Mouse (Mus musculus): Measurements from ENCODE around the gene Gm16430. TPM values are rescaled to one million over a fixed set of nuclear protein-coding genes. Genes with fewer than 3 reads are reported as not detected.
"Not testable (repeated sequence)": the region's sequence is repeated elsewhere in the genome, so short reads cannot be mapped to it uniquely, and the experiment has no call there.

Gm16430 gene
- polyA plus RNA-seq (2014; fragmentation: Nextera tagmentation; extraction: Ambion mirVana), result not detected in 2 replicates

DNA sequence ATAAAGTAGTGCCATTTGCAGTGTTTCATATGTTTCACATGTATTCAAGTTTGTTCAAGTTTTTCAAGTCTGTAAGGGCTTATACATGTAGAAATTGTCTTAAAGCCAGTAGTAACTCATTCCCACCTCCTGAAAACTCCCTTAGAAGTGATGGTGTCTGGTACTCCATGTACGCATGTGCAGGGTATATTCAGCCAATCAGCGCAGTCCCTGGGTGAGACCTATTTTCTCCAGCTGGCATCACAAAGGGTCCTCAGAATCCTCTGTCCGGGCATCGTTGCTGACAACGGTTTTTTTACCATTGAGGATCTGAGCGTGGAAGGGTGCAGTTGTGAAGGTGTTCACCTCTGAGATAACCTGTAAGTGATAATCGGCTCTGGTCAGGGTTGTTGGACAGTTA, at the start of gene Gm16430:
Gene Gm16430 (plus strand): TSS at position 301 of the 400 bp plus-strand sequence.
- not testable (repeated sequence) for H3K4me2 ChIP-seq; H3K4me1 ChIP-seq (ENCODE audit: control insufficient read depth, insufficient read depth, low read length); H3K9me3 ChIP-seq (ENCODE audit: control insufficient read depth, low read length); H3K27ac ChIP-seq (ENCODE audit: low read depth, low read length); H3K36me3 ChIP-seq (ENCODE audit: control insufficient read depth, insufficient read depth, low read length); H3K27me3 ChIP-seq (ENCODE audit: control insufficient read depth, insufficient read depth, low read length); H3K9ac ChIP-seq (ENCODE audit: low read length); H3K4me3 ChIP-seq (ENCODE audit: low read depth, low read length); ATAC-seq (ENCODE audit: low FRiP score); DNase-seq (ENCODE audit: low spot score, missing footprints)
- WGBS, result no CpG with 5 or more reads among the region's 7 CpGs

Other genes starting within 250 kb of the Gm16430 start
- not detected in 2 replicates for gene Gm16405, start 91.0 kb upstream of the Gm16430 start, polyA plus RNA-seq (2014; fragmentation: Nextera tagmentation; extraction: Ambion mirVana)